Mouse (Mus musculus) layer of hippocampus, postnatal 10 days (tissue): ENCODE results near the gene Slc22a3. TPM values are rescaled to one million over a fixed set of nuclear protein-coding genes. Genes with fewer than 3 reads are reported as not detected.

Experiments used
- total RNA-seq, 2 experiments: library from RNA; stranded (reverse); gene quantifications; 2 replicates each; pipeline ENCODE4 v1.2.3; 2021

Gene Slc22a3
- total RNA-seq, 2 experiments from 2014 or later = 3.6 to 4.2 TPM

Other genes with a start within 250 kb of the Slc22a3 start
- 10 to 100 TPM; 35.6 to 49.9 TPM for gene Map3k4, start 188.9 kb downstream of the Slc22a3 start, total RNA-seq
- not detected for gene Plg, start 129.1 kb downstream of the Slc22a3 start, total RNA-seq
- under 1 TPM; 0.27 to 0.65 TPM for gene Slc22a2, start 76.4 kb upstream of the Slc22a3 start, total RNA-seq
- gene Slc22a1, start 168.1 kb upstream of the Slc22a3 start, total RNA-seq = 1 to 10 TPM in 1 of 2 experiments, not detected in 1; 1.9 TPM